Mouse (Mus musculus): ENCODE measurements around the gene Brd7. TPM values are rescaled to one million over a fixed set of nuclear protein-coding genes. Genes with fewer than 3 reads are reported as not detected.

Brd7 gene
- polyA plus RNA-seq, 1 experiment, result 13.1 TPM

- Histone ChIP-seq H3K36me3 (ENCODE audit: control insufficient read depth, insufficient read depth, low read length) (no peaks in the 10 kb centered on the region), H3K4me3 (ENCODE audit: low read depth, low read length) (no peak overlapping the region), H3K4me1 (ENCODE audit: control insufficient read depth, insufficient read depth, insufficient read length, low read length) (no peaks in the 10 kb centered on the region), H3K27me3 (ENCODE audit: control insufficient read depth, insufficient read depth, low read length) (no peaks in the 10 kb centered on the region), H3K27ac (ENCODE audit: insufficient read depth, low read depth, low read length) (no peak overlapping the region)
- TF ChIP-seq POLR2A (IDR thresholded peaks at IDR 0.05; ENCODE audit: low read depth, low read length), result no peak
- no peak for TF ChIP-seq CTCF (IDR thresholded peaks at IDR 0.05; ENCODE audit: extremely low read depth, insufficient read length, insufficient replicate concordance, low read depth, low read length)
- WGBS, result 94% methylated on average over 6 of the region's 6 CpGs
Observed at GRCm38 (mm10) chr8:88320134-88320533, 41.9 kb downstream of the Brd7 start.

GRCm38 (mm10) chr8:88318151-88318550, 43.8 kb downstream of the Brd7 start:
- H3K27me3 ChIP-seq (ENCODE audit: control insufficient read depth, insufficient read depth, low read length), result no peaks in the 10 kb centered on the region
- H3K4me3 ChIP-seq (ENCODE audit: low read depth, low read length), result no peak overlapping the region
- no peaks in the 10 kb centered on the region for H3K4me1 ChIP-seq (ENCODE audit: control insufficient read depth, insufficient read depth, insufficient read length, low read length)
- H3K36me3 ChIP-seq (ENCODE audit: control insufficient read depth, insufficient read depth, low read length), result no peaks in the 10 kb centered on the region
- no peak overlapping the region for H3K27ac ChIP-seq (ENCODE audit: insufficient read depth, low read depth, low read length)
- TF ChIP-seq POLR2A (IDR thresholded peaks at IDR 0.05; ENCODE audit: low read depth, low read length) (no peak), CTCF (IDR thresholded peaks at IDR 0.05; ENCODE audit: extremely low read depth, insufficient read length, insufficient replicate concordance, low read depth, low read length) (no peak)
- 80% methylated on average over 8 of the region's 8 CpGs for WGBS

GRCm38 (mm10) chr8:88317341-88317740, 44.7 kb downstream of the Brd7 start:
- Histone ChIP-seq H3K27me3 (ENCODE audit: control insufficient read depth, insufficient read depth, low read length) (no peaks in the 10 kb centered on the region), H3K4me3 (ENCODE audit: low read depth, low read length) (no peak overlapping the region), H3K27ac (ENCODE audit: insufficient read depth, low read depth, low read length) (no peak overlapping the region), H3K4me1 (ENCODE audit: control insufficient read depth, insufficient read depth, insufficient read length, low read length) (no peaks in the 10 kb centered on the region), H3K36me3 (ENCODE audit: control insufficient read depth, insufficient read depth, low read length) (no peaks in the 10 kb centered on the region)
- TF ChIP-seq POLR2A (IDR thresholded peaks at IDR 0.05; ENCODE audit: low read depth, low read length) (no peak), CTCF (IDR thresholded peaks at IDR 0.05; ENCODE audit: extremely low read depth, insufficient read length, insufficient replicate concordance, low read depth, low read length) (no peak)
- 68% methylated on average over 5 of the region's 5 CpGs for WGBS

DNA sequence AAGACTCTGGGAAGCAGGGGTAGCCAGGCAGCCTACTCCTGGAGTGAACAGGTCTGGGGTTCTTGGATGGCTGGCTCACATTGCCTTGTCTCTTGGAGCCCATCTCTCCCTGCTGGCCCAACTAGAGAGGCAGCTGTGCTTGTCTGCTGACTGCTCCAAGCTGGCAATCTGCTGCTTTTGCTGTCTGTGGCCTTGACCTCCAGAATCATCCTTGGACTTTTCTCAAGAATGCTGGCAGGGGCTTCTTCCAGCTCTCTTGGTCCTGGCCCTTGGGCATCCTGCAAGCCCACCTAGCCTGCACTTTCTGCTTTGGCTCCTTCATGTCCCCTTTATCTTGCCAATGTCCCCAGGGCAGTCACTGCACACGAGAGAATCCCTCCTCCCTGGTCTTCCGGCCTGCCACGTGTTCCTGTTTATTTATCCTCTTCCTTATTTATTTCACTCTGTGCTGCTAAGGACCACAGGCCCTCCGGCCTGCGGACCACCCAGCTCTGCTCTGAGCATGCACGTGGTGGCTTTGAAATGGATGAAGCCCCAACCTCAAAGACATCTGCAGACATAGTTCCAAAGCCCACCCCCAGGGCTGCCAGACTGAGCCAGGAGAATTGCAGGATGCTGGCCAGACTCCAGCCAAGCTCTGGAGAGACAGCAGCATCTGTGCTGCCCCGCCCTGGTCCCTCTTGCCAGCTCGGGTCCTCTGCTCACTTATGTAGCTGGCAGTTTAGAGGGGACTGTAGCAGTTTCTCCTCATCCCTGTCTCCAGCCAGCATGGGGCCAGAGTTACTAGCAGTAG, 45.7 kb downstream of the Brd7 start:
- no peak for TF ChIP-seq POLR2A (IDR thresholded peaks at IDR 0.05; ENCODE audit: low read depth, low read length)
- no peak for TF ChIP-seq CTCF (IDR thresholded peaks at IDR 0.05; ENCODE audit: extremely low read depth, insufficient read length, insufficient replicate concordance, low read depth, low read length)
- no peaks in the 10 kb centered on the region for H3K4me1 ChIP-seq (ENCODE audit: control insufficient read depth, insufficient read depth, insufficient read length, low read length)
- H3K36me3 ChIP-seq (ENCODE audit: control insufficient read depth, insufficient read depth, low read length), result no peaks in the 10 kb centered on the region
- no peaks in the 10 kb centered on the region for H3K27me3 ChIP-seq (ENCODE audit: control insufficient read depth, insufficient read depth, low read length)
- WGBS, result 44% methylated on average over 8 of the region's 8 CpGs
- no peak overlapping the region for H3K27ac ChIP-seq (ENCODE audit: insufficient read depth, low read depth, low read length)
- no peak overlapping the region for H3K4me3 ChIP-seq (ENCODE audit: low read depth, low read length)

DNA sequence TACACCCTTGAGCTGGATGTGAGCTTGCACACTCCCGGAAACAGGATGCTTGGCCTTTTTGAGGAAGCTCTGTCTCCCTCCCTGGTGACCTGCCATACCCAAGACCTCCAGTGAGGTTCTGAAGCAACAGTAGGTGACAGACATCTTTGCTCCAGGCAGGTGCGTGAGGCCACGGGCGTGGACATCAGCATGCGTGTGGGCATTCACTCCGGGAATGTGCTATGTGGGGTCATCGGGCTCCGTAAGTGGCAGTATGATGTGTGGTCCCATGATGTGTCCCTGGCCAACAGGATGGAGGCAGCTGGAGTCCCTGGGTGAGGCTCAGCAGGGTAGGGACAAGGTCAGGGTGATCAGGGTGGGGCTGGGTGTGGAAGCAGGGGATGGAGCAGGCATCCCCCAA, 46.7 kb downstream of the Brd7 start:
- Histone ChIP-seq H3K4me1 (ENCODE audit: control insufficient read depth, insufficient read depth, insufficient read length, low read length) (no peaks in the 10 kb centered on the region), H3K27me3 (ENCODE audit: control insufficient read depth, insufficient read depth, low read length) (no peaks in the 10 kb centered on the region), H3K36me3 (ENCODE audit: control insufficient read depth, insufficient read depth, low read length) (no peaks in the 10 kb centered on the region), H3K27ac (ENCODE audit: insufficient read depth, low read depth, low read length) (no peak overlapping the region), H3K4me3 (ENCODE audit: low read depth, low read length) (no peak overlapping the region)
- TF ChIP-seq CTCF (IDR thresholded peaks at IDR 0.05; ENCODE audit: extremely low read depth, insufficient read length, insufficient replicate concordance, low read depth, low read length) (no peak), POLR2A (IDR thresholded peaks at IDR 0.05; ENCODE audit: low read depth, low read length) (no peak)
- 89% methylated on average over 8 of the region's 8 CpGs for WGBS

GRCm38 (mm10) chr8:88313991-88314390, 48.0 kb downstream of the Brd7 start:
- no peak for TF ChIP-seq CTCF (IDR thresholded peaks at IDR 0.05; ENCODE audit: extremely low read depth, insufficient read length, insufficient replicate concordance, low read depth, low read length)
- TF ChIP-seq POLR2A (IDR thresholded peaks at IDR 0.05; ENCODE audit: low read depth, low read length), result no peak
- Histone ChIP-seq H3K27me3 (ENCODE audit: control insufficient read depth, insufficient read depth, low read length) (no peaks in the 10 kb centered on the region), H3K36me3 (ENCODE audit: control insufficient read depth, insufficient read depth, low read length) (no peaks in the 10 kb centered on the region), H3K27ac (ENCODE audit: insufficient read depth, low read depth, low read length) (no peak overlapping the region), H3K4me1 (ENCODE audit: control insufficient read depth, insufficient read depth, insufficient read length, low read length) (no peaks in the 10 kb centered on the region), H3K4me3 (ENCODE audit: low read depth, low read length) (no peak overlapping the region)
- 92% methylated on average over 12 of the region's 12 CpGs for WGBS

DNA sequence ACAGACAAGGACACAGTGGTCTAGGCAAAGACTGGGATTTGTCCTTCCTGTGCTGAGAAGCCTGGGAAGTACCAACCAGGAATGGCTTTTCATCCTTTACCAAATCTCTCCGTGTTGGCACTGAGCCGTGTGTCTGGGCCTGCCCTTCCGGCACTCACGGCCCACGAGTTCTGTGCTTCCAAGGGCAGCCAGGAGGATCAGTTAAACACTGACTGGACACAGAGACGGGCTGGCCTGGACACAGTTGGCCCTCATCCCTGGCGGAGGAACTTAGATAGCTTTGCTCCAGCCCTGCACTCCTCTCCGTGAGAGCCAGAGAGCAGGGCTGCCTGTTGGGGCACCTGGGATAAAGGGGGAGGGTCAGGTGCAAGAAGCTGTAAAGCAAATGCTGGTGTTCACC, 49.0 kb downstream of the Brd7 start:
- WGBS, result 65% methylated on average over 8 of the region's 8 CpGs

More for the DNA sequence above, 49.0 kb downstream of the Brd7 start:
- no peaks in the 10 kb centered on the region for H3K36me3 ChIP-seq (ENCODE audit: control insufficient read depth, insufficient read depth, low read length)
- no peaks in the 10 kb centered on the region for H3K4me1 ChIP-seq (ENCODE audit: control insufficient read depth, insufficient read depth, insufficient read length, low read length)
- H3K27me3 ChIP-seq (ENCODE audit: control insufficient read depth, insufficient read depth, low read length), result no peaks in the 10 kb centered on the region
- TF ChIP-seq CTCF (IDR thresholded peaks at IDR 0.05; ENCODE audit: extremely low read depth, insufficient read length, insufficient replicate concordance, low read depth, low read length), result no peak
- no peak for TF ChIP-seq POLR2A (IDR thresholded peaks at IDR 0.05; ENCODE audit: low read depth, low read length)
- H3K27ac ChIP-seq (ENCODE audit: insufficient read depth, low read depth, low read length), result no peak overlapping the region
- H3K4me3 ChIP-seq (ENCODE audit: low read depth, low read length), result no peak overlapping the region
